Mouse (Mus musculus) granulocyte monocyte progenitor cell, adult 5-6 weeks (primary cell): ENCODE results near the gene Gm4871. TPM values are rescaled to one million over a fixed set of nuclear protein-coding genes. Genes with fewer than 3 reads are reported as not detected.
A peak's percentile ranks its signal among the peaks of the same experiment; 100 is the strongest.

Experiments used
- ATAC-seq: replicated peaks from 2 replicates; pipeline ENCODE4 v1.8.0; 2016; ENCODE audit warnings: mild to moderate bottlenecking, moderate TSS enrichment, inconsistent platforms; ENCODE audit not compliant: poor library complexity, severe bottlenecking
- total RNA-seq, 2 experiments: library from RNA; stranded (forward) in 1 of 2; stranded (reverse) in 1 of 2; fragments of 200-712, 200-1000 nt in 1 of 2; fragments of >200 nt in 1 of 2; fragmentation: Nextera tagmentation in 1 of 2; gene quantifications; 2 replicates each; pipeline ENCODE4 v1.2.3; 2014 to 2017

Gm4871 gene
- total RNA-seq, 2 experiments from 2014 or later: not detected

DNA sequence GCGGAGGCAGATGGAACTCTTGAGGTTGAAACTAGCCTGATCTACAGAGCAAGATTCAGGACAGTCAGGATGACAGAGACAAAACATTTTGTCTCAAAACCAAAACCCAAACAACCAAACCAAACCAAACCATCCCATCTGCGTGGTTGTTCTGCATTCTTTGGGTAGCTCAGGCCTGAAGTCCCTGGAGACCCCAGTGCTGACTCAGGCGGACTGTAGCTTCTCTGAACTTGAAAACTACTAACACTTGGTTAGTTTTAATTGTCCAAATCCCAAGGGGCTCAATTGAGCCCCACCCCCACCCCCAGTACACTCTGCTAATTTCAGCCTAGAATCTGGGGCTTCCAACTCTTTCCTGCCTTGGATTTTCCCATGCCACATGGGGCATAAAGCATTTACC lies 29.2 kb downstream of the Gm4871 start:
- no peak for ATAC-seq

DNA sequence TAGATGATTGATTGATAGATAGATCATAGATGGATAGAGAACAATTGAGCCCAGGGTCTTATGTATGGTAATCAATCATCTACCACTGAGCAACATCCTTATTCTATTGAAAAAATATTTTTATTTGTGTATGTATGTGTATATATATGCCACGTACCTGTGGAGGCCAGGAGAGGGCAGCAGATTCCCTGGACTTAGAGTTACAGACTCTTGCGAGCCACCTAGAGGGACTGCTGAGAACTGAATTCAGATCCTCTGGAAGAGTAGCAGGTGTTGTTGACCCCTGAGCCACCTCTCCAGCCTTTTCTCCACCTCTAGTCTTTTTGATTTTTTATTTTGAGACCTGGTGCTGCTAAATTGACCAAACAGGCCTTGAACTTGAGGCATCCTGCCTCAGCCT lies 34.1 kb downstream of the Gm4871 start:
- ATAC-seq: peak; percentile 92

DNA sequence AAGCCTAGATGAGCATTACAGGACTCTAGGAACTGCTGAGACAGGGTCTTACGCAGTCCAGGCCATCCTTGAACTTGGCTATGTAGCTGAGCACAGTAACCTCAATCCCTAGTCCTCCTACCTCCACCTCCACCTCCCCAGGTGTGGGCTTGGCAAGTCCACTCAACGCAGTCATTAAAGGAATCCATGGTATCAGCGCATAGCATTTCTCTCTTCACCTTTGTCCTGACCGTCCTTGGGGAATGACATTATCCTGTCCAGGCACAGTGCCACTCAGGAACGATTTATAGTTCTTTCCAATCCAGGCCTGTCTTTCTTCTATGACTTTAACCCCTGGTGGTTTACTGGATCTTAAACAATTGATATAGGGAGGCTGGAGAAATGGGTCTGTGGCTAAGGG lies 42.1 kb downstream of the Gm4871 start:
- no peak for ATAC-seq

DNA sequence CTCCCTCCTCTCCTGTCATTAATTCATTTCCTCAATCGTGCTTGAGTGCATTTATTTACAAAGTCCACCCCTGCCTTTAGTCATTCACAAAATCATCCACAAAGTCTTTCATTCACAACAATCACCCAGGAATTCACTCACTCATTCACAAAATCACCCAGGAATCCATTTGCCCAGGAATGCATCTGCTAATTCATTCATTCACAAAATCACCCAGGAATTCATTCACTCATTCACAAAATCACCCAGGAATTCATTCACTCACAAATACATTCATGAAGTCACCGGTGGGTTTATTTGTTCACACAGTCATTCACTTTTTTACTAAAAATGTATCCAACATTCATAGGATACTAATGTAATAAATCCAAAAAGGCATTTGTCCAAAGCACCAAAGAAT lies 42.5 kb downstream of the Gm4871 start:
- ATAC-seq: no peak

DNA sequence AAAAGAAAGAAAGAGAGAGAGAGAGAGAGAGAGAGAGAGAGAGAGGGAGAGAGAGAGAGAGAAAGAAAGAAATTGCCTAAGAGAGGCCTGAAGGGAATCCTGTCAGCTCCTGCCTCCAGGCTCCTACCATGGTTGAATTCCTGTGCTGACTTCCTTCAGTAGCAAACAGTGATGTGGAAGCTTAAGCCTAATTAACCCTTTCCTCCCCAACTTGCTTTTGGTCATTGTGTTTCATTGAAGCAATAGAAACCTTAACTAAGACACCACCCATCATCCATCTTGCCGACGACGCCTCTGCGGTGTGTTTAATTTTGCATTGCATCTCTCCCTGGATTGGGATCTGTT lies 43.5 kb downstream of the Gm4871 start:
- 0 out of 2 replicates have a peak, but pooled peaks have one; percentile 8 for ATAC-seq

DNA sequence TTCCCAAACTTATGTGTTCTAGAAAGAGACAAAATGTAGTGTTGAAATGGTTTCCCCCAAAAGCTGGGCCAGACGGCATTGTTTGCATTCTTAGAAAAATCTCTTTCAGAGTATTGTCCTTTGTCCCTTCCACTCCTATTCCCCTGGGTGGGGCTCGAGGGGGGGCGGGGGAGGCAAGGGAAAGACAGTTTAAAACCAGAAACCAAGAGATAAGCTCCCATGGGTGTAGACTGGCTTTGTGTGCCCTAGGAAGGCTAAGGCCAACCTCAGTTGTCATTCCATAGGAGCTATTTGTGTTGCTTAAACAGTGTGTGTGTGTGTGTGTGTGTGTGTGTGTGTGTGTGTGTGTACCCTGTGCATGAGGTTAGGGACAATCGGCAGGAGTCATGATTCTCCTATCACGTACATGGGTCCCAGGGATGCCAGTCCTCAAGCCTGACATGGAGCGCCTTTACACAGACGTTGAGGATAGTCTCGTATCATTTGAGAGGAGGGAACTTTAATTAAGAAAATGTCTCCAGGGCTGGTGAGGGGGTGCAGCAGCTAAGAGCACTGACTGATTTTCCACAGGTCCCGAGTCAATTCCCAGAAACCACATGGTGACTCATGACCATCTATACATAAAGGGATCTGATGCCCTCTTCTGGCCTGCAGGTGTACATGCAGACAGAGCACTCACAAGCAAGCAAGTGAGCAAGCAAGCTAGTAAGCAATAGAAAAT lies 44.1 kb downstream of the Gm4871 start:
- ATAC-seq: peak; percentile 34; the same call in 1 of the 2 replicates

DNA sequence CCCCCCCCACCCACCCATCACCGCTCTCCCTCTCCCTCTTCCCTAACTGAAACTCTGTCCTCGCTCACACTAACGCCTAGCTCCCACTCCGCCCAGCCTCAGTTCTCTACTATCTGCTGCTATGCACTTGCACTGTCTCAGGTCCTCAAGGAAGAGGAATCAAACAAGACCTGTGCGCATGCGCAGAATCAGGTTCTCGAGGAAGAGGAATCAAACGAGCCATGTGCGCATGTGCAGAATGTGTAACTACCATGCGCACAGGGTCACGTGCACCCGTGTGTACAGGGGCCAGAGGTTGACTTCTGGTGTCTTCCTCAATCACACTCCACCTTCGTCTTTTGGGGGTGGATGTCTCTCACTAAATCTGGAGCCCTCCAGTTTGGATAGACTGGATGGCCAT lies 45.0 kb downstream of the Gm4871 start:
- no peak for ATAC-seq

DNA sequence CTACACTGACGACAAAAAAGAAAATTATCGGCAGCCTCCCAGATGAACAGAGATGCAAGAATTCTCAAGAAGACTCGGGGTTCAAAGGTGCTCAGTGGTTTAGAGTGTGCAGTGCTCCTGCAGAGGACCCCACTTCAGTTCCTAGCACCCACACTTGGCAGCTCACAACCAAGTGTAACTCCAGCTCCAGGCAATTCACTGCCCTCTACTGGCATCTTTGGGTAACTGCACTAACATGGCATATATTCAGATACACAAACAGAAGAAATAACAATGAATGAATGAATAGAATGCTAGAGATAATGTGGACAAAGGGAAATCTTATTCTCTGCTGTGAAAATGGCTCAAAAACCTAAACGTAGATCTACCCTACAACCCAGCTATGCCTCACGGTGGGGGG lies 47.7 kb downstream of the Gm4871 start:
- no peak for ATAC-seq

DNA sequence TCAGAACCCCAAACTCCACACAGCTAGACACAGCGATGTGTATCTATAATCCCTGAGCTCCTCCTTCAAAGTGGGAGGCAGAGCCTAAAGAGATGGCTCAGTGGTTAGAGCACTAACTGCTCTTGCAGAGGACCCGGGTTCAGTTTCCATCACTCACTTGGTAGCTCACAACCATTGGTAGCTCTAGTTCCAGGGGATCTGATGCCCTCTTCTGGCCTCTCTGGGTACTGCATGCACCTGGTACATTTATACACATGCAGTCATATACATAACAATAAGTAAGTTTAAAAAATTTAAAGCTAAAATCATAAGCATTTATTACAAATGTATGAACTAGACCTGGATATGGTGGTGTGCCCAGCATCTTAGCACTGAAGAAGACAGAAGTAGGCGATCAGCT lies 49.3 kb downstream of the Gm4871 start:
- ATAC-seq: no peak

Other genes starting within 250 kb of the Gm4871 start
- gene Smurf1, start 66.9 kb downstream of the Gm4871 start, total RNA-seq (2014; fragmentation: Nextera tagmentation): 2.0 and 5.9 TPM in 2 replicates
- gene Smurf1, start 66.9 kb downstream of the Gm4871 start, total RNA-seq (2017): 3.4 and 4.6 TPM in 2 replicates
- gene 1700018F24Rik, start 10.2 kb upstream of the Gm4871 start, total RNA-seq (2014; fragmentation: Nextera tagmentation): not detected in 2 replicates
- gene 1700018F24Rik, start 10.2 kb upstream of the Gm4871 start, total RNA-seq (2017): not detected in 2 replicates
- gene Arpc1a, start 51.1 kb upstream of the Gm4871 start, total RNA-seq (2014; fragmentation: Nextera tagmentation): 76.8 and 81.1 TPM in 2 replicates
- gene Arpc1a, start 51.1 kb upstream of the Gm4871 start, total RNA-seq (2017): 42.0 and 48.1 TPM in 2 replicates
- not detected in 2 replicates for gene Kpna7, start 51.3 kb upstream of the Gm4871 start, total RNA-seq (2014; fragmentation: Nextera tagmentation)
- gene Kpna7, start 51.3 kb upstream of the Gm4871 start, total RNA-seq (2017): not detected in 2 replicates
- gene Arpc1b, start 81.5 kb upstream of the Gm4871 start, total RNA-seq (2014; fragmentation: Nextera tagmentation): 404 and 492 TPM in 2 replicates
- gene Arpc1b, start 81.5 kb upstream of the Gm4871 start, total RNA-seq (2017): 197 and 242 TPM in 2 replicates
- 59.3 and 90.3 TPM in 2 replicates for gene Pdap1, start 107.5 kb upstream of the Gm4871 start, total RNA-seq (2014; fragmentation: Nextera tagmentation)
- 92.6 and 159 TPM in 2 replicates for gene Pdap1, start 107.5 kb upstream of the Gm4871 start, total RNA-seq (2017)
- gene Bud31, start 107.6 kb upstream of the Gm4871 start, total RNA-seq (2014; fragmentation: Nextera tagmentation): 108 and 163 TPM in 2 replicates
- 194 and 205 TPM in 2 replicates for gene Bud31, start 107.6 kb upstream of the Gm4871 start, total RNA-seq (2017)
- gene Ptcd1, start 134.4 kb upstream of the Gm4871 start, total RNA-seq (2014; fragmentation: Nextera tagmentation): 9.3 and 10.5 TPM in 2 replicates
- 12.8 and 14.7 TPM in 2 replicates for gene Ptcd1, start 134.4 kb upstream of the Gm4871 start, total RNA-seq (2017)
- 42.2 and 45.3 TPM in 2 replicates for gene Cpsf4, start 134.5 kb upstream of the Gm4871 start, total RNA-seq (2014; fragmentation: Nextera tagmentation)
- gene Cpsf4, start 134.5 kb upstream of the Gm4871 start, total RNA-seq (2017): 47.9 and 51.3 TPM in 2 replicates
- gene Atp5j2, start 159.3 kb upstream of the Gm4871 start, total RNA-seq (2014; fragmentation: Nextera tagmentation): 372 and 531 TPM in 2 replicates
- gene Atp5j2, start 159.3 kb upstream of the Gm4871 start, total RNA-seq (2017): 127 and 170 TPM in 2 replicates
- 1.6 and 6.2 TPM in 2 replicates for gene Zkscan14, start 169.1 kb upstream of the Gm4871 start, total RNA-seq (2014; fragmentation: Nextera tagmentation)
- 20.8 and 21.1 TPM in 2 replicates for gene Zkscan14, start 169.1 kb upstream of the Gm4871 start, total RNA-seq (2017)
- 6.8 and 8.5 TPM in 2 replicates for gene Zkscan5, start 171.8 kb upstream of the Gm4871 start, total RNA-seq (2014; fragmentation: Nextera tagmentation)
- gene Zkscan5, start 171.8 kb upstream of the Gm4871 start, total RNA-seq (2017): 7.9 and 10.1 TPM in 2 replicates
- gene Zfp655, start 199.0 kb upstream of the Gm4871 start, total RNA-seq (2014; fragmentation: Nextera tagmentation): 28.2 and 34.0 TPM in 2 replicates
- 33.5 and 37.3 TPM in 2 replicates for gene Zfp655, start 199.0 kb upstream of the Gm4871 start, total RNA-seq (2017)
- gene Zscan25, start 247.7 kb upstream of the Gm4871 start, total RNA-seq (2014; fragmentation: Nextera tagmentation): 12.1 and 13.2 TPM in 2 replicates
- 4.1 and 10.4 TPM in 2 replicates for gene Zscan25, start 247.7 kb upstream of the Gm4871 start, total RNA-seq (2017)